Mouse (Mus musculus) embryonic facial prominence, embryonic 11.5 days (tissue): ENCODE data around the gene Gm20503. TPM values are rescaled to one million over a fixed set of nuclear protein-coding genes. Genes with fewer than 3 reads are reported as not detected.

Experiments used
- ATAC-seq: fragments of 200-750 bp; cut with Nextera tagmentation; replicated peaks from 2 replicates; pipeline ENCODE4 v1.8.0; 2017; ENCODE audit warnings: low read depth; ENCODE audit not compliant: insufficient number of reproducible peaks, low FRiP score, low TSS enrichment
- DNase-seq: peaks from one replicate; pipeline ENCODE4 v3.0.0-alpha.2; 2015; ENCODE audit warnings: low spot score
- H3K27ac ChIP-seq: fragments of 300-500 bp; sonication (generic); replicated peaks from 2 replicates; pipeline ENCODE4 v1.5.1; 2014; ENCODE audit warnings: mild to moderate bottlenecking, low read depth, low read length, control low read depth
- H3K27me3 ChIP-seq: fragments of 300-500 bp; sonication (generic); 2 replicates; pipeline ENCODE4 v1.6.1; 2014; ENCODE audit warnings: mild to moderate bottlenecking, low read length, moderate library complexity, mixed read lengths; ENCODE audit not compliant: control insufficient read depth, insufficient read depth
- H3K36me3 ChIP-seq: fragments of 300-500 bp; sonication (generic); replicated peaks from 2 replicates; pipeline ENCODE4 v1.6.1; 2014; ENCODE audit warnings: low read depth, mild to moderate bottlenecking, low read length, moderate library complexity, mixed read lengths; ENCODE audit not compliant: control insufficient read depth, insufficient read depth
- H3K4me1 ChIP-seq: fragments of 300-500 bp; sonication (generic); 2 replicates; pipeline ENCODE4 v1.6.1; 2014; ENCODE audit warnings: low read length, mixed read lengths; ENCODE audit not compliant: control insufficient read depth, insufficient read depth
- H3K4me2 ChIP-seq: fragments of 300-500 bp; sonication (generic); 2 replicates; pipeline ENCODE4 v1.6.1; 2014; ENCODE audit warnings: low read depth, mild to moderate bottlenecking, control low read depth, low read length, moderate library complexity
- H3K4me3 ChIP-seq: fragments of 300-500 bp; sonication (generic); 2 replicates; pipeline ENCODE4 v1.5.1; 2014; ENCODE audit warnings: low read depth, low read length, control low read depth
- H3K9ac ChIP-seq: fragments of 300-500 bp; sonication (generic); replicated peaks from 2 replicates; pipeline ENCODE4 v1.6.1; 2014; ENCODE audit warnings: mild to moderate bottlenecking, control low read depth, low read length
- H3K9me3 ChIP-seq: fragments of 300-500 bp; sonication (generic); replicated peaks from 2 replicates; pipeline ENCODE4 v1.6.1; 2016; ENCODE audit warnings: mild to moderate bottlenecking, low read length, inconsistent platforms, mixed read lengths; ENCODE audit not compliant: control insufficient read depth
- WGBS: fragments of 180-500 bp; shearing (Covaris S2); extraction: QIAGEN DNeasy Blood & Tissue Kit; methylation state at CpG from one replicate; pipeline ENCODE4 v1.1.7; 2014; 5-methylcytosine and 5-hydroxymethylcytosine counted together
- polyA plus RNA-seq: library from polyadenylated mRNA; unstranded; fragments of >200 nt; fragmentation: Nextera tagmentation; extraction: Ambion mirVana; gene quantifications from 2 replicates; pipeline ENCODE4 v1.2.1, GENCODE M21; 2014

Gm20503 gene
- polyA plus RNA-seq, 1 experiment from 2014 or later = 4.7 TPM

DNA sequence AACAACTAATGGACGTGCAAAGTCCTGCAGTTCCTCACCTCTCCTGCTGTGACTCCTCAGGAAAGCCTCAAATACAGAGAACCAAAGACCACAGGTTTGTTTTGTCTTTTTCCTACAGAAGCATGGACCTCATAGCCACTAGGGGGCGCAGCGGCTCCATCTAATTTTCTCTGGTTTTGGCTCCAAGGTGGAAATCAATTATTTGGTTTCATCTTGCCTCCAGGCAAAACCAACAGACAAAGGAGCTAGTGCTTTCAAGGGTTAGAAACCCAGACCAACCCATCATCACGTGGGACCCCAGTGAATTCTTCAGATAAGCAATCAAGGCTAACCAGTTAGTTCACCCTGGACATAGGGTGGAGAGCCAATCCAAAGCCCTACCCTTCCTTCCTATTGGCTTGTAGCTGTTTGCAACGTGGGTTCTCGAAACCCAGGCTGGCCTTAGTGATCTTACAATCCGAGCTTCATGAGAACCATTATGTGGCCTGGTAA lies 17.8 kb upstream of the Gm20503 start:
- Histone ChIP-seq H3K27me3 (no peaks in the 10 kb centered on the region), H3K9ac (no peak overlapping the region), H3K4me1 (no peaks in the 10 kb centered on the region), H3K4me3 (no peak overlapping the region), H3K4me2 (no peak overlapping the region), H3K36me3 (no peaks in the 10 kb centered on the region), H3K27ac (no peak overlapping the region), H3K9me3 (no peaks in the 10 kb centered on the region)
- WGBS = 23% methylated on average over 7 of the region's 7 CpGs
- DNase-seq = peak; percentile 86
- no peak for ATAC-seq

- Histone ChIP-seq H3K9ac (peak within 1 kb of the TSS; percentile 66), H3K9me3 (no peaks in the 10 kb centered on the region), H3K27ac (no peak within 1 kb of the TSS), H3K36me3 (no peaks in the 10 kb centered on the region), H3K27me3 (no peaks in the 10 kb centered on the region), H3K4me2 (peak within 1 kb of the TSS; percentile 87), H3K4me3 (peak within 1 kb of the TSS; percentile 61), H3K4me1 (no peaks in the 10 kb centered on the region)
- DNase-seq = peak; percentile 85
- ATAC-seq = peak; percentile 79
- WGBS = 2% methylated on average over 28 of the region's 28 CpGs
Observed at GRCm38 (mm10) chr4:58986540-58987190, 16.3 kb upstream of the Gm20503 start, which contains the start of gene Ptgr1. Ptgr1 (minus strand) TSS chr4:58987119.

- Histone ChIP-seq H3K4me1 (no peaks in the 10 kb centered on the region), H3K9me3 (no peaks in the 10 kb centered on the region), H3K4me3 (no peak overlapping the region), H3K36me3 (no peaks in the 10 kb centered on the region), H3K9ac (no peak overlapping the region), H3K27ac (no peak overlapping the region), H3K27me3 (no peaks in the 10 kb centered on the region), H3K4me2 (no peak overlapping the region)
- 88% methylated on average over 7 of the region's 7 CpGs for WGBS
- no peak for DNase-seq
- ATAC-seq = no peak
Observed at GRCm38 (mm10) chr4:58989303-58989898, 13.6 kb upstream of the Gm20503 start.

GRCm38 (mm10) chr4:58990609-58991434 lies 12.2 kb upstream of the Gm20503 start:
- DNase-seq (no peak), ATAC-seq (no peak)
- WGBS = 88% methylated on average over 17 of the region's 17 CpGs
- no peak overlapping the region for H3K4me2 ChIP-seq
- no peak overlapping the region for H3K9ac ChIP-seq
- H3K36me3 ChIP-seq = no peaks in the 10 kb centered on the region
- no peaks in the 10 kb centered on the region for H3K4me1 ChIP-seq
- H3K4me3 ChIP-seq = no peak overlapping the region
- H3K27me3 ChIP-seq = no peaks in the 10 kb centered on the region
- H3K27ac ChIP-seq = no peak overlapping the region
- no peaks in the 10 kb centered on the region for H3K9me3 ChIP-seq

DNA sequence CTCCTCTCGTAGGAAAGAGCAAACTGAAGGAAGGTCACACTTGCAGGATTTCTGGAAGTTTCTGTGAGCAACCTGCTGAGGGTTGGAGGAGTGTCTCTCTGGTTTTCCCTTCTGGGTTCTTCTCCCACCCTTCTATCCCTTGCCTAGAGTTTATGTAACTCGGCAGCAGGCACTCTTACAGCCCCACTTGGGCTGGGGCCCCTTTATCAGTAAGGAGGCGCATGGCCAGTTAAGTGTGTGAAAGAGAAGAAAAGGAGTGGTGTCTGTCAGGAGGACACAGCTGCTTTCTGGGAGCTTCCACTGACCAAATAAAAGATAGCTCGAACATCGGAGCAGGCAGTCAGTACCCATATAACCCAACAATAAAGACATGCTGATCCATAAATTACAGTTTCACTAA lies 10.8 kb upstream of the Gm20503 start:
- DNase-seq = no peak
- H3K9ac ChIP-seq = no peak overlapping the region
- no peak for ATAC-seq
- no peak overlapping the region for H3K27ac ChIP-seq
- no peak overlapping the region for H3K4me3 ChIP-seq
- H3K4me2 ChIP-seq = no peak overlapping the region
- H3K9me3 ChIP-seq = no peaks in the 10 kb centered on the region
- WGBS = 80% methylated on average over 5 of the region's 5 CpGs
- no peaks in the 10 kb centered on the region for H3K4me1 ChIP-seq
- H3K27me3 ChIP-seq = no peaks in the 10 kb centered on the region
- H3K36me3 ChIP-seq = no peaks in the 10 kb centered on the region

GRCm38 (mm10) chr4:58994762-58995161 lies 8.2 kb upstream of the Gm20503 start, which contains the start of gene Dnajc25:
Dnajc25 (plus strand) TSS chr4:58995062.
- DNase-seq = no peak
- 93% methylated on average over 4 of the region's 4 CpGs for WGBS
- H3K4me1 ChIP-seq = no peaks in the 10 kb centered on the region
- no peaks in the 10 kb centered on the region for H3K36me3 ChIP-seq
- H3K4me2 ChIP-seq = no peak within 1 kb of the TSS
- H3K4me3 ChIP-seq = no peak within 1 kb of the TSS
- no peak for ATAC-seq
- H3K9ac ChIP-seq = no peak within 1 kb of the TSS
- H3K27me3 ChIP-seq = no peaks in the 10 kb centered on the region
- no peak within 1 kb of the TSS for H3K27ac ChIP-seq
- H3K9me3 ChIP-seq = no peaks in the 10 kb centered on the region

DNA sequence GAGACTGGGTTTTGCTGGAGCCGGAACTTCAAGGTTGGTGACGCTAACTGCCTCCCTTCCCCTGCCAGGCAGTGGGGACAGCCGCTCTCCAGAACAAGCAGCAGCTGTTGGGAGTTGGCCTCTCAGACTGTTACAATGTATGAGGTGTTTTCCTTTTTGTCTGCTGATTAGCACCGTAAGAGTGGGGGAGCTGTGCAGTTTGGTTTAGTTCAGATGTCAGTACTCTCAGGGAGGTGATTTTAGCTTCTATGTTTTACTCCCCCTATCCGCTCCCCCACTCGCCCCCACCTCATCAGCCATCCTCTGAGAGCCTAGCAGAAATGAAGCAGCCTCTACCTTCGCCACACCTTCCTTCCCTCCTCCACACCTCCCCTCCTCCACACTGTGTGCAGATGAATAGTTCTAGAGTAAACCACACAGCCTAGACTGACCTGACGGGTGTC lies 7.7 kb upstream of the Gm20503 start:
- DNase-seq (no peak), ATAC-seq (no peak; the same call in 1 of the 2 replicates)
- Histone ChIP-seq H3K4me1 (no peaks in the 10 kb centered on the region), H3K27ac (no peak overlapping the region), H3K36me3 (no peaks in the 10 kb centered on the region), H3K27me3 (no peaks in the 10 kb centered on the region), H3K4me3 (no peak overlapping the region), H3K9ac (no peak overlapping the region), H3K9me3 (no peaks in the 10 kb centered on the region), H3K4me2 (no peak overlapping the region)
- 78% methylated on average over 8 of the region's 8 CpGs for WGBS
